Mouse (Mus musculus) cortical plate, adult 2 months (tissue): ENCODE data around the gene Dcpp2.
"Not testable (repeated sequence)": the region's sequence is repeated elsewhere in the genome, so short reads cannot be mapped to it uniquely, and the experiment has no call there.

Source experiments
- CTCF ChIP-seq: fragments of 200-500 bp; IDR thresholded peaks from 2 replicates; pipeline ENCODE4 v1.5.1; 2011; ENCODE audit warnings: mild to moderate bottlenecking, control low read depth, low read length; ENCODE audit not compliant: insufficient read depth; ENCODE audit errors: extremely low read depth
- POLR2A ChIP-seq: fragments of 200-500 bp; IDR thresholded peaks from 2 replicates; pipeline ENCODE4 v1.6.1; 2011; ENCODE audit warnings: mild to moderate bottlenecking, low read length, control low read depth; ENCODE audit not compliant: insufficient read depth; ENCODE audit errors: extremely low read depth

GRCm38 (mm10) chr17:23947486-23947885 is 66.8 kb downstream of the Dcpp2 start:
- not testable (repeated sequence) for TF ChIP-seq CTCF, POLR2A
